Comparison of ENCODE assay signal across 8 mouse cellular contexts in the genomic region with DNA sequence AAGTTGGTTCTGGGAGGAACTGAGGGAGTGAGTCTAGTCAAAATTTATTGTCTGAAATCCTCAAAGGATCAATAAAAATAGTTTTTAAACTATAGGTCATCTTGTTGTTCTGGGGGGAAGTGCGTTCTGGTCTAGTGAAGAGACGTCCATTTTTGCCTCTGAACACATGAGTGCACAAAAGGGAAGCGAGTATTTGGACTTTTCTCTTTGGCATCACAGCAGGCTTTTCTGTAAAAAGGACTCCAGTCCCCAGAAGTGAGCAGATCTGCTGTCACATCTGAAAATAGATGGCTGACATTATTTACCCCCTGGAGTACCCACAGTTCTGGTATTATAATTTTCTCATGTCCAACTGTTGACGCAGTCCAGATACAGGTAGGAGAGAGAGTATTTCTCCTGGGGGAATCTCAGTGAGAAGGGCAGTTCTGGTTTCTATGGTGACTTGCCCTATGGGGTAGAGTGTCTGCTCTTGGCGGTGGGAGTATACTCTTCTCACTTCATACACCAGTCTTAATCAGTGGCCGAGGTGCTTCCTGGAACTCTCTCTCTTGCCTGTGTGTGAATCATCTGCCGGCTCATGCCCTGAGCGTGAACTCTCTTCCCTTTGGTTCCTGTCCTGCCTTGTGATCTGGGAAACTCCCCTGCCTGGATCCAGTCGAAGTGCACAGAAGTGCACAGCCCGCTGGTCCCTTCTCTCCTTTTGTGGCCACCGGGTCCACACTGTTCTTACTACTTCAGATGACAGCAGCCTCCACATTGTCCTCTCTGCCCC. TPM values are rescaled to one million over a fixed set of nuclear protein-coding genes. Genes with fewer than 3 reads are reported as not detected.
DNase-seq lines count a peak whose midpoint lies in the region; ATAC-seq lines count a peak whose summit lies in the region.

No protein-coding gene starts in this region.

- H3K27me3 ChIP-seq in intestine, embryonic 15.5 days (replicated peaks), result no peaks in the 10 kb centered on the region
- no peaks in the 10 kb centered on the region for H3K27me3 ChIP-seq in stomach, embryonic 14.5 days (ENCODE audit: control insufficient read depth, insufficient read depth, low read length)

- WGBS in intestine, embryonic 15.5 days, result 26% methylated on average over 11 of the region's 11 CpGs
- 38% methylated on average over 11 of the region's 11 CpGs for WGBS in stomach, embryonic 14.5 days

- no peak overlapping the region for H3K9ac ChIP-seq in intestine, embryonic 15.5 days
- no peak overlapping the region for H3K9ac ChIP-seq in stomach, embryonic 14.5 days (replicated peaks; ENCODE audit: low read depth, low read length)

- H3K9me3 ChIP-seq in intestine, embryonic 15.5 days, result no peaks in the 10 kb centered on the region
- H3K9me3 ChIP-seq in stomach, embryonic 14.5 days (ENCODE audit: control insufficient read depth, low read depth, low read length), result no peaks in the 10 kb centered on the region

- H3K4me2 ChIP-seq in intestine, embryonic 15.5 days (replicated peaks), result peak overlapping the region; percentile 19; the same call in 1 of the 2 replicates
- H3K4me2 ChIP-seq in stomach, embryonic 14.5 days (replicated peaks; ENCODE audit: low read depth, low read length), result no peak overlapping the region

- peak; percentile 90 for ATAC-seq in intestine, embryonic 15.5 days
- peak; percentile 40; the same call in 1 of the 2 replicates for ATAC-seq in stomach, embryonic 14.5 days (ENCODE audit: insufficient number of reproducible peaks, insufficient read depth, low FRiP score, low read depth)

- DNase-seq in urinary bladder, postnatal 25 days (ENCODE audit: low spot score), result peak; percentile 19
- DNase-seq in urinary bladder, adult 2 months (ENCODE audit: low spot score), result no peak
- peak; percentile 13 for DNase-seq in embryo, embryonic 11.5 days (ENCODE audit: low read depth, low spot score)
- peak; percentile 32 for DNase-seq in lung, postnatal 14 days
- DNase-seq in left cerebral cortex, postnatal 10 days (ENCODE audit: extremely low spot score in 1 of 2, low spot score in 2 of 2), result no peak
- no peak for DNase-seq in thymus, postnatal 4 days

- H3K4me1 ChIP-seq in intestine, embryonic 15.5 days (replicated peaks), result peaks cover 11% of the 10 kb centered on the region
- H3K4me1 ChIP-seq in stomach, embryonic 14.5 days (ENCODE audit: control insufficient read depth, insufficient read depth, low read length), result peaks cover 12% of the 10 kb centered on the region

- 0 out of 2 replicates have a peak, but pooled peaks cover under 1% of the 10 kb centered on the region for H3K36me3 ChIP-seq in intestine, embryonic 15.5 days
- H3K36me3 ChIP-seq in stomach, embryonic 14.5 days (ENCODE audit: control insufficient read depth, insufficient read depth, low read length), result no peaks in the 10 kb centered on the region

- 0 out of 2 replicates have a peak overlapping the region, but pooled peaks have one; percentile 13 for H3K27ac ChIP-seq in intestine, embryonic 15.5 days
- H3K27ac ChIP-seq in stomach, embryonic 14.5 days (ENCODE audit: low read length), result no peak overlapping the region

- no peak overlapping the region for H3K4me3 ChIP-seq in intestine, embryonic 15.5 days (replicated peaks)
- H3K4me3 ChIP-seq in stomach, embryonic 14.5 days (ENCODE audit: low read depth, low read length), result no peak overlapping the region

- intact Hi-C loops in left cerebral cortex, postnatal 10 days (cut with DNase I), result no loop called here

RNA-seq across cellular contexts. Expression of gene Stx7, which starts 15.2 kb away (rescaled TPM):
- polyA plus RNA-seq in urinary bladder, adult 2 months (2012; rRNA removed), result 95.0 and 124 TPM in 2 replicates
- polyA plus RNA-seq in intestine, embryonic 15.5 days (2015; fragmentation: Nextera tagmentation; extraction: Ambion mirVana), result 123 and 127 TPM in 2 replicates
- 93.1 and 93.2 TPM in 2 replicates for polyA plus RNA-seq in stomach, embryonic 14.5 days (2014; fragmentation: Nextera tagmentation; extraction: Ambion mirVana)
- total RNA-seq in left cerebral cortex, postnatal 10 days (2021), result 100 to 1,000 TPM; 190 to 199 TPM

RNA-seq across cellular contexts. Expression of gene Taar9, which starts 55.0 kb away (rescaled TPM):
- polyA plus RNA-seq in urinary bladder, adult 2 months (2012; rRNA removed), result not detected in 2 replicates
- polyA plus RNA-seq in intestine, embryonic 15.5 days (2015; fragmentation: Nextera tagmentation; extraction: Ambion mirVana), result not detected in 2 replicates
- not detected in 2 replicates for polyA plus RNA-seq in stomach, embryonic 14.5 days (2014; fragmentation: Nextera tagmentation; extraction: Ambion mirVana)
- total RNA-seq in left cerebral cortex, postnatal 10 days (2021), result not detected

RNA-seq across cellular contexts. Expression of gene Moxd1, which starts 59.0 kb away (rescaled TPM):
- 12.8 and 14.9 TPM in 2 replicates for polyA plus RNA-seq in urinary bladder, adult 2 months (2012; rRNA removed)
- 14.2 and 14.7 TPM in 2 replicates for polyA plus RNA-seq in intestine, embryonic 15.5 days (2015; fragmentation: Nextera tagmentation; extraction: Ambion mirVana)
- polyA plus RNA-seq in stomach, embryonic 14.5 days (2014; fragmentation: Nextera tagmentation; extraction: Ambion mirVana), result 11.2 and 16.1 TPM in 2 replicates
- 1 to 10 TPM; 7.3 to 9.3 TPM for total RNA-seq in left cerebral cortex, postnatal 10 days (2021)

Comparison
In these comparisons a context has a peak if more than half of its experiments do, and no peak if none do; other contexts are left out.
1. DNase-seq: peak in urinary bladder, postnatal 25 days (single experiment), embryo, embryonic 11.5 days (single experiment) and lung, postnatal 14 days (single experiment); none in urinary bladder, adult 2 months (single experiment), left cerebral cortex, postnatal 10 days (0 of 2) and thymus, postnatal 4 days (single experiment).